Mouse (Mus musculus): Measurements from ENCODE around the gene Fscn2.
"Not testable (repeated sequence)": the region's sequence is repeated elsewhere in the genome, so short reads cannot be mapped to it uniquely, and the experiment has no call there.

The Fscn2 gene

GRCm38 (mm10) chr11:120405867-120406266, 44.5 kb downstream of the Fscn2 start:
- no peak for DNase-seq

GRCm38 (mm10) chr11:120406445-120406844, 45.1 kb downstream of the Fscn2 start:
- no peak for DNase-seq

GRCm38 (mm10) chr11:120413621-120414020, 52.3 kb downstream of the Fscn2 start:
- DNase-seq = not testable (repeated sequence)

All from kidney, adult 9 months (tissue).